Mouse (Mus musculus) myocyte (in vitro differentiated cells): ENCODE results near the gene Lta. TPM values are rescaled to one million over a fixed set of nuclear protein-coding genes. Genes with fewer than 3 reads are reported as not detected.
"Not testable (repeated sequence)": the region's sequence is repeated elsewhere in the genome, so short reads cannot be mapped to it uniquely, and the experiment has no call there.

Source experiments
- H3K27me3 ChIP-seq: one replicate; pipeline ENCODE4 v1.6.1; 2011; ENCODE audit not compliant: control insufficient read depth, insufficient read depth, insufficient read length
- H3K36me3 ChIP-seq: one replicate; pipeline ENCODE4 v1.6.1; 2011; ENCODE audit not compliant: control insufficient read depth, insufficient read depth
- H3K4me2 ChIP-seq: one replicate; pipeline ENCODE4 v1.6.1; 2011; ENCODE audit warnings: low read depth, control low read depth
- H3K4me3 ChIP-seq: one replicate; pipeline ENCODE4 v1.5.1; 2011; ENCODE audit warnings: mild to moderate bottlenecking, control low read depth, moderate library complexity
- H3K79me2 ChIP-seq: one replicate; pipeline ENCODE4 v1.6.1; 2011; ENCODE audit not compliant: control insufficient read depth, insufficient read depth
- H3ac ChIP-seq: one replicate; pipeline ENCODE4 v1.6.1; 2011; ENCODE audit not compliant: control insufficient read depth, insufficient read length
- CEBPB ChIP-seq: IDR thresholded peaks from 2 replicates; pipeline ENCODE4 v1.6.1; 2011; ENCODE audit warnings: mild to moderate bottlenecking, moderate library complexity; ENCODE audit not compliant: poor library complexity, insufficient read depth, severe bottlenecking
- E2F4 ChIP-seq: IDR thresholded peaks from one replicate; pipeline ENCODE4 v1.6.1; 2011; ENCODE audit warnings: mild to moderate bottlenecking, control low read depth, moderate library complexity; ENCODE audit not compliant: insufficient read depth
- MAX ChIP-seq: IDR thresholded peaks from one replicate; pipeline ENCODE4 v1.6.1; 2011; ENCODE audit warnings: low read depth, mild to moderate bottlenecking, control low read depth
- MYOD1 ChIP-seq, 3 experiments: IDR thresholded peaks; one replicate each; pipeline ENCODE4 v1.6.1; 2011; ENCODE audit warnings: control low read depth in 2 of 3, low read depth in 2 of 3, mild to moderate bottlenecking in 2 of 3, moderate library complexity in 1 of 3; ENCODE audit not compliant: insufficient read length in 2 of 3, control insufficient read depth in 1 of 3
- MYOG ChIP-seq, 3 experiments: IDR thresholded peaks; one replicate each; pipeline ENCODE4 v1.6.1; 2011; ENCODE audit warnings: control low read depth in 2 of 3, low read depth in 2 of 3, mild to moderate bottlenecking in 2 of 3; ENCODE audit not compliant: insufficient read length in 2 of 3, control insufficient read depth in 1 of 3, insufficient read depth in 1 of 3
- POLR2A ChIP-seq: IDR thresholded peaks from one replicate; pipeline ENCODE4 v1.6.1; 2011; ENCODE audit warnings: low read depth, mild to moderate bottlenecking, control low read depth, moderate library complexity; ENCODE audit not compliant: insufficient read length
- POLR2AphosphoS2 ChIP-seq: IDR thresholded peaks from one replicate; pipeline ENCODE4 v1.6.1; 2011; ENCODE audit warnings: low read depth, control low read depth; ENCODE audit not compliant: insufficient read length
- REST ChIP-seq: IDR thresholded peaks from one replicate; pipeline ENCODE4 v1.6.1; 2011; ENCODE audit warnings: mild to moderate bottlenecking, control low read depth, moderate library complexity; ENCODE audit not compliant: insufficient read depth, insufficient read length
- SRF ChIP-seq: IDR thresholded peaks from one replicate; pipeline ENCODE4 v1.6.1; 2011; ENCODE audit warnings: low read depth; ENCODE audit not compliant: control insufficient read depth, insufficient read length
- TCF12 ChIP-seq: IDR thresholded peaks from one replicate; pipeline ENCODE4 v1.6.1; 2011; ENCODE audit warnings: mild to moderate bottlenecking, control low read depth; ENCODE audit not compliant: poor library complexity, insufficient read depth, severe bottlenecking
- TCF3 ChIP-seq: IDR thresholded peaks from one replicate; pipeline ENCODE4 v1.6.1; 2011; ENCODE audit warnings: low read depth, control low read depth; ENCODE audit not compliant: insufficient read length
- USF1 ChIP-seq: IDR thresholded peaks from one replicate; pipeline ENCODE4 v1.6.1; 2011; ENCODE audit warnings: low read depth, mild to moderate bottlenecking, control low read depth, moderate library complexity
- polyA plus RNA-seq: library from polyadenylated mRNA; unstranded; fragments of >200 nt; fragmentation: generic; extraction: Trizol; gene quantifications from one replicate; pipeline ENCODE4 v1.2.1, GENCODE M21; 2012; ENCODE audit warnings: missing spikeins

The Lta gene
- polyA plus RNA-seq, 1 experiment = 0.26 TPM

- peaks cover 3% of the 10 kb centered on the region for H3K36me3 ChIP-seq
- H3K79me2 ChIP-seq = peaks cover 21% of the 10 kb centered on the region
- peak within 1 kb of the TSS; percentile 94 for H3K4me3 ChIP-seq
- TF ChIP-seq MAX (no peak), CEBPB (0 out of 2 replicates have a peak, but pooled peaks have one; percentile 29), E2F4 (no peak), SRF (no peak), USF1 (no peak), TCF3 (no peak), REST (no peak), POLR2AphosphoS2 (peak; percentile 82), POLR2A (peak; percentile 72), TCF12 (no peak), MYOD1 (IDR thresholded peaks at IDR 0.05; ENCODE audit: control insufficient read depth in 1 of 3, insufficient read length in 2 of 3, low read depth in 2 of 3) (peak in 1 of 3 experiments; percentile 12)
- peak within 1 kb of the TSS; percentile 92 for H3K4me2 ChIP-seq
- H3K27me3 ChIP-seq = no peaks in the 10 kb centered on the region
- H3ac ChIP-seq = peak within 1 kb of the TSS; percentile 80
Observed at GRCm38 (mm10) chr17:35235614-35236389, 30.7 kb upstream of the Lta start, which contains the start of gene Nfkbil1. Nfkbil1 (minus strand) TSS chr17:35235792.

GRCm38 (mm10) chr17:35234903-35235302, 29.8 kb upstream of the Lta start:
- H3K27me3 ChIP-seq = no peaks in the 10 kb centered on the region
- H3K4me2 ChIP-seq = peak overlapping the region; percentile 80
- H3K79me2 ChIP-seq = peaks cover 21% of the 10 kb centered on the region
- H3K4me3 ChIP-seq = peak overlapping the region; percentile 94
- TF ChIP-seq TCF12 (no peak), MYOG (IDR thresholded peaks at IDR 0.05; ENCODE audit: control insufficient read depth in 1 of 3, insufficient read depth in 1 of 3, insufficient read length in 2 of 3, low read depth in 2 of 3) (peak in 2 of 3 experiments; percentile 21 to 43), POLR2AphosphoS2 (peak; percentile 81), USF1 (no peak), CEBPB (no peak), POLR2A (peak; percentile 85), E2F4 (no peak), SRF (no peak), MYOD1 (IDR thresholded peaks at IDR 0.05; ENCODE audit: control insufficient read depth in 1 of 3, insufficient read length in 2 of 3, low read depth in 2 of 3) (peak in 1 of 3 experiments; percentile 31), MAX (no peak), REST (peak; percentile 44)
- H3ac ChIP-seq = peak overlapping the region; percentile 80
- peaks cover 5% of the 10 kb centered on the region for H3K36me3 ChIP-seq

- H3ac ChIP-seq = peak overlapping the region; percentile 80
- H3K4me2 ChIP-seq = peak overlapping the region; percentile 80
- H3K27me3 ChIP-seq = not testable (repeated sequence)
- H3K79me2 ChIP-seq = peaks cover 21% of the 10 kb centered on the region
- H3K36me3 ChIP-seq = peaks cover 12% of the 10 kb centered on the region
- H3K4me3 ChIP-seq = peak overlapping the region; percentile 94
Observed at GRCm38 (mm10) chr17:35234090-35234489, 28.9 kb upstream of the Lta start.

GRCm38 (mm10) chr17:35233114-35233980, 28.2 kb upstream of the Lta start, which contains the start of gene Atp6v1g2:
Atp6v1g2 (plus strand) TSS chr17:35233660.
- H3K4me2 ChIP-seq = peak within 1 kb of the TSS; percentile 80
- TF ChIP-seq TCF12 = no peak
- TF ChIP-seq USF1 = no peak
- no peak for TF ChIP-seq POLR2AphosphoS2
- TF ChIP-seq POLR2A = no peak
- TF ChIP-seq E2F4 = no peak
- TF ChIP-seq TCF3 = no peak
- no peak for TF ChIP-seq SRF
- TF ChIP-seq MYOD1 (IDR thresholded peaks at IDR 0.05; ENCODE audit: control insufficient read depth in 1 of 3, insufficient read length in 2 of 3, low read depth in 2 of 3) = no peak
- no peak for TF ChIP-seq MAX
- no peak for TF ChIP-seq REST
- no peak for TF ChIP-seq CEBPB
- no peak for TF ChIP-seq MYOG (IDR thresholded peaks at IDR 0.05; ENCODE audit: control insufficient read depth in 1 of 3, insufficient read depth in 1 of 3, insufficient read length in 2 of 3, low read depth in 2 of 3)
- peak within 1 kb of the TSS; percentile 80 for H3ac ChIP-seq
- peaks cover 14% of the 10 kb centered on the region for H3K36me3 ChIP-seq
- H3K4me3 ChIP-seq = peak within 1 kb of the TSS; percentile 94
- H3K79me2 ChIP-seq = peaks cover 21% of the 10 kb centered on the region
- no peaks in the 10 kb centered on the region for H3K27me3 ChIP-seq
